Mouse (Mus musculus): Measurements from ENCODE around the gene Inca1.

GRCm38 (mm10) chr11:70713222-70713621, 13.3 kb upstream of the Inca1 start:
- TF ChIP-seq MYC (IDR thresholded peaks at IDR 0.05; ENCODE audit: low read depth, low read length) (no peak), MAX (IDR thresholded peaks at IDR 0.05; ENCODE audit: low read length) (no peak), CTCF (IDR thresholded peaks at IDR 0.05 in 2 of 3, conservative IDR thresholded peaks at IDR 0.05 in 1 of 3; ENCODE audit: control insufficient read depth in 1 of 3, insufficient read depth in 1 of 3, low read depth in 2 of 3, low read length in 3 of 3, poor library complexity in 1 of 3, severe bottlenecking in 1 of 3) (no peak), BHLHE40 (IDR thresholded peaks at IDR 0.05; ENCODE audit: borderline replicate concordance, low read depth, low read length) (no peak), ZMIZ1 (IDR thresholded peaks at IDR 0.05; ENCODE audit: low read depth, low read length) (no peak), USF1 (IDR thresholded peaks at IDR 0.05; ENCODE audit: low read depth, low read length) (no peak), ZKSCAN1 (IDR thresholded peaks at IDR 0.05; ENCODE audit: low read depth, low read length) (no peak), RCOR1 (IDR thresholded peaks at IDR 0.05; ENCODE audit: low read depth, low read length) (no peak), GABPA (IDR thresholded peaks at IDR 0.05; ENCODE audit: low read depth, low read length) (no peak), ELF1 (IDR thresholded peaks at IDR 0.05; ENCODE audit: low read depth, low read length) (no peak), POLR2A (IDR thresholded peaks at IDR 0.05; ENCODE audit: control insufficient read depth in 1 of 2, insufficient read depth in 1 of 2, low read depth in 1 of 2, low read length in 2 of 2, poor library complexity in 1 of 2) (no peak), ZC3H11A (IDR thresholded peaks at IDR 0.05; ENCODE audit: low read depth, low read length) (no peak), TAL1 (IDR thresholded peaks at IDR 0.05; ENCODE audit: low read length) (no peak)

All from MEL (cell line).